Mouse (Mus musculus) liver, embryonic 15.5 days (tissue): ENCODE measurements around the gene Cpne5. TPM values are rescaled to one million over a fixed set of nuclear protein-coding genes. Genes with fewer than 3 reads are reported as not detected.
"Not testable (repeated sequence)": the region's sequence is repeated elsewhere in the genome, so short reads cannot be mapped to it uniquely, and the experiment has no call there.

Source experiments
- ATAC-seq: fragments of 200-750 bp; cut with Nextera tagmentation; 2 replicates; pipeline ENCODE4 v1.8.0; 2017; ENCODE audit warnings: moderate number of reproducible peaks, mild to moderate bottlenecking, moderate library complexity; ENCODE audit not compliant: insufficient read depth
- H3K27ac ChIP-seq: fragments of 300-500 bp; sonication (generic); replicated peaks from 2 replicates; pipeline ENCODE4 v1.5.1; 2015; ENCODE audit warnings: mild to moderate bottlenecking, inconsistent platforms
- H3K27me3 ChIP-seq: fragments of 300-500 bp; sonication (generic); 2 replicates; pipeline ENCODE4 v1.6.1; 2015; ENCODE audit warnings: mild to moderate bottlenecking, inconsistent platforms
- H3K36me3 ChIP-seq: fragments of 300-500 bp; sonication (generic); replicated peaks from 2 replicates; pipeline ENCODE4 v1.6.1; 2015; ENCODE audit warnings: moderate library complexity, mild to moderate bottlenecking, inconsistent platforms
- H3K4me1 ChIP-seq: fragments of 300-500 bp; sonication (generic); replicated peaks from 2 replicates; pipeline ENCODE4 v1.6.1; 2015; ENCODE audit warnings: inconsistent platforms
- H3K4me2 ChIP-seq: fragments of 300-500 bp; sonication (generic); 2 replicates; pipeline ENCODE4 v1.6.1; 2015; ENCODE audit warnings: moderate library complexity, mild to moderate bottlenecking, inconsistent platforms
- H3K4me3 ChIP-seq: fragments of 300-500 bp; sonication (generic); replicated peaks from 2 replicates; pipeline ENCODE4 v1.5.1; 2015; ENCODE audit warnings: mild to moderate bottlenecking, inconsistent platforms
- H3K9ac ChIP-seq: fragments of 300-500 bp; sonication (generic); 2 replicates; pipeline ENCODE4 v1.6.1; 2015; ENCODE audit warnings: moderate library complexity, mild to moderate bottlenecking, inconsistent platforms
- H3K9me3 ChIP-seq: fragments of 300-500 bp; sonication (generic); replicated peaks from 2 replicates; pipeline ENCODE4 v1.6.1; 2016; ENCODE audit warnings: inconsistent platforms
- WGBS: fragments of 180-500 bp; shearing (Covaris S2); methylation state at CpG from one replicate; pipeline ENCODE4 v1.1.7; 2015; ENCODE audit warnings: mixed read lengths; ENCODE audit not compliant: insufficient replicate concordance; 5-methylcytosine and 5-hydroxymethylcytosine counted together
- polyA plus RNA-seq: library from polyadenylated mRNA; unstranded; fragments of >200 nt; fragmentation: Nextera tagmentation; extraction: Ambion mirVana; gene quantifications from 2 replicates; pipeline ENCODE4 v1.2.1, GENCODE M21; 2015

Gene Cpne5
- polyA plus RNA-seq, 1 experiment from 2014 or later, result 0.12 TPM

GRCm38 (mm10) chr17:29129341-29129740 lies 108.6 kb downstream of the Cpne5 start:
- Histone ChIP-seq H3K36me3 (no peaks in the 10 kb centered on the region), H3K4me3 (no peak overlapping the region), H3K9me3 (no peaks in the 10 kb centered on the region), H3K27me3 (no peaks in the 10 kb centered on the region), H3K9ac (no peak overlapping the region), H3K27ac (no peak overlapping the region), H3K4me2 (no peak overlapping the region), H3K4me1 (no peaks in the 10 kb centered on the region)
- ATAC-seq, result no peak
- 51% methylated on average over 5 of the region's 5 CpGs for WGBS

- H3K4me3 ChIP-seq, result no peak overlapping the region
- 76% methylated on average over 3 of the region's 3 CpGs for WGBS
- H3K36me3 ChIP-seq, result no peaks in the 10 kb centered on the region
- ATAC-seq, result no peak
- H3K4me2 ChIP-seq, result no peak overlapping the region
- H3K4me1 ChIP-seq, result no peaks in the 10 kb centered on the region; the same call in 1 of the 2 replicates
- no peak overlapping the region for H3K9ac ChIP-seq
- no peaks in the 10 kb centered on the region for H3K27me3 ChIP-seq
- no peak overlapping the region for H3K27ac ChIP-seq
- H3K9me3 ChIP-seq, result no peaks in the 10 kb centered on the region
Observed at GRCm38 (mm10) chr17:29126561-29126960, 111.4 kb downstream of the Cpne5 start.

- no peak overlapping the region for H3K27ac ChIP-seq
- ATAC-seq, result no peak
- no peak overlapping the region for H3K9ac ChIP-seq
- WGBS, result 45% methylated on average over 6 of the region's 6 CpGs
- no peaks in the 10 kb centered on the region for H3K27me3 ChIP-seq
- no peak overlapping the region for H3K4me3 ChIP-seq
- H3K4me1 ChIP-seq, result no peaks in the 10 kb centered on the region; the same call in 1 of the 2 replicates
- H3K4me2 ChIP-seq, result no peak overlapping the region
- H3K9me3 ChIP-seq, result no peaks in the 10 kb centered on the region
- H3K36me3 ChIP-seq, result no peaks in the 10 kb centered on the region
Observed at GRCm38 (mm10) chr17:29123578-29124174, 114.3 kb downstream of the Cpne5 start.

GRCm38 (mm10) chr17:29122817-29123216 lies 115.2 kb downstream of the Cpne5 start:
- 56% methylated on average over 6 of the region's 6 CpGs for WGBS
- Histone ChIP-seq H3K4me1 (no peaks in the 10 kb centered on the region; the same call in 1 of the 2 replicates), H3K4me3 (no peak overlapping the region), H3K27ac (no peak overlapping the region), H3K9me3 (no peaks in the 10 kb centered on the region), H3K4me2 (no peak overlapping the region), H3K9ac (no peak overlapping the region), H3K27me3 (no peaks in the 10 kb centered on the region), H3K36me3 (no peaks in the 10 kb centered on the region)
- no peak for ATAC-seq

GRCm38 (mm10) chr17:29120666-29121065 lies 117.3 kb downstream of the Cpne5 start:
- Histone ChIP-seq H3K4me1 (no peaks in the 10 kb centered on the region; the same call in 1 of the 2 replicates), H3K27ac (no peak overlapping the region), H3K4me2 (no peak overlapping the region), H3K27me3 (no peaks in the 10 kb centered on the region), H3K9ac (no peak overlapping the region), H3K36me3 (no peaks in the 10 kb centered on the region), H3K9me3 (no peaks in the 10 kb centered on the region), H3K4me3 (no peak overlapping the region)
- ATAC-seq, result no peak
- WGBS, result 71% methylated on average over 12 of the region's 12 CpGs

GRCm38 (mm10) chr17:29118057-29118456 lies 119.9 kb downstream of the Cpne5 start:
- Histone ChIP-seq H3K27ac (no peak overlapping the region), H3K27me3 (no peaks in the 10 kb centered on the region), H3K9ac (no peak overlapping the region), H3K36me3 (no peaks in the 10 kb centered on the region), H3K4me2 (no peak overlapping the region), H3K4me3 (no peak overlapping the region), H3K4me1 (peaks cover 3% of the 10 kb centered on the region; the same call in 1 of the 2 replicates), H3K9me3 (no peaks in the 10 kb centered on the region)
- 64% methylated on average over 5 of the region's 5 CpGs for WGBS
- ATAC-seq, result no peak

GRCm38 (mm10) chr17:29117006-29117648 lies 120.8 kb downstream of the Cpne5 start:
- ATAC-seq, result no peak
- Histone ChIP-seq H3K27ac (no peak overlapping the region), H3K4me3 (no peak overlapping the region), H3K9ac (no peak overlapping the region), H3K36me3 (no peaks in the 10 kb centered on the region), H3K27me3 (no peaks in the 10 kb centered on the region), H3K4me2 (no peak overlapping the region), H3K9me3 (no peaks in the 10 kb centered on the region), H3K4me1 (0 out of 2 replicates have a peak, but pooled peaks cover 3% of the 10 kb centered on the region)
- WGBS, result 48% methylated on average over 8 of the region's 8 CpGs

- Histone ChIP-seq H3K9ac (no peak overlapping the region), H3K27ac (no peak overlapping the region), H3K9me3 (no peaks in the 10 kb centered on the region), H3K27me3 (no peaks in the 10 kb centered on the region), H3K4me1 (0 out of 2 replicates have a peak, but pooled peaks cover 3% of the 10 kb centered on the region), H3K4me3 (peak overlapping the region; percentile 27), H3K36me3 (no peaks in the 10 kb centered on the region), H3K4me2 (peak overlapping the region; percentile 29)
- ATAC-seq, result no peak
- 49% methylated on average over 12 of the region's 12 CpGs for WGBS
Observed at GRCm38 (mm10) chr17:29116023-29116422, 121.9 kb downstream of the Cpne5 start.

GRCm38 (mm10) chr17:29113591-29114352 lies 124.2 kb downstream of the Cpne5 start, which contains the start of gene Rab44:
Gene Rab44 (plus strand): TSS chr17:29114145.
- H3K27me3 ChIP-seq, result no peaks in the 10 kb centered on the region
- ATAC-seq, result no peak
- no peak within 1 kb of the TSS for H3K9ac ChIP-seq
- WGBS, result 38% methylated on average over 13 of the region's 13 CpGs
- no peaks in the 10 kb centered on the region for H3K9me3 ChIP-seq
- peak within 1 kb of the TSS; percentile 31 for H3K4me3 ChIP-seq
- 0 out of 2 replicates have a peak, but pooled peaks cover 3% of the 10 kb centered on the region for H3K4me1 ChIP-seq
- H3K27ac ChIP-seq, result 0 out of 2 replicates have a peak within 1 kb of the TSS, but pooled peaks have one; percentile 24
- no peaks in the 10 kb centered on the region for H3K36me3 ChIP-seq
- peak within 1 kb of the TSS; percentile 29; the same call in 1 of the 2 replicates for H3K4me2 ChIP-seq

GRCm38 (mm10) chr17:29111332-29111731 lies 126.6 kb downstream of the Cpne5 start:
- WGBS, result 13% methylated on average over 5 of the region's 5 CpGs
- Histone ChIP-seq H3K36me3 (no peaks in the 10 kb centered on the region), H3K4me2 (no peak overlapping the region), H3K4me3 (no peak overlapping the region), H3K9me3 (no peaks in the 10 kb centered on the region), H3K27me3 (no peaks in the 10 kb centered on the region), H3K4me1 (0 out of 2 replicates have a peak, but pooled peaks cover 3% of the 10 kb centered on the region), H3K27ac (no peak overlapping the region), H3K9ac (no peak overlapping the region)
- ATAC-seq, result no peak

GRCm38 (mm10) chr17:29110356-29110755 lies 127.6 kb downstream of the Cpne5 start:
- 57% methylated on average over 6 of the region's 6 CpGs for WGBS
- ATAC-seq, H3K27me3 ChIP-seq, H3K4me2 ChIP-seq, H3K27ac ChIP-seq, H3K4me3 ChIP-seq, H3K9me3 ChIP-seq, H3K9ac ChIP-seq, H3K4me1 ChIP-seq, H3K36me3 ChIP-seq: not testable (repeated sequence)
